ENCODE assay signal across 7 mouse cellular contexts in genomic region chr1:172000641-172001040, GRCm38 (mm10). TPM values are rescaled to one million over a fixed set of nuclear protein-coding genes. Genes with fewer than 3 reads are reported as not detected.
DNase-seq lines count a peak whose midpoint lies in the region; ATAC-seq and TF ChIP-seq lines count a peak whose summit lies in the region.

No protein-coding gene starts in this region.

- H3K4me3 ChIP-seq in embryonic facial prominence, embryonic 11.5 days (ENCODE audit: low read depth, low read length) = no peak overlapping the region
- H3K4me3 ChIP-seq in hindbrain, postnatal 0 days (ENCODE audit: low read length) = no peak overlapping the region
- H3K4me3 ChIP-seq in midbrain, embryonic 15.5 days = no peak overlapping the region

- no peak overlapping the region for H3K27ac ChIP-seq in embryonic facial prominence, embryonic 11.5 days (replicated peaks; ENCODE audit: low read depth, low read length)
- H3K27ac ChIP-seq in hindbrain, postnatal 0 days = no peak overlapping the region
- H3K27ac ChIP-seq in midbrain, embryonic 15.5 days = no peak overlapping the region

- no peak overlapping the region for H3K4me2 ChIP-seq in embryonic facial prominence, embryonic 11.5 days (ENCODE audit: low read depth, low read length)
- H3K4me2 ChIP-seq in hindbrain, postnatal 0 days (ENCODE audit: low read depth, low read length) = no peak overlapping the region
- H3K4me2 ChIP-seq in midbrain, embryonic 15.5 days = no peak overlapping the region

- no peaks in the 10 kb centered on the region for H3K4me1 ChIP-seq in embryonic facial prominence, embryonic 11.5 days (ENCODE audit: control insufficient read depth, insufficient read depth, low read length)
- H3K4me1 ChIP-seq in hindbrain, postnatal 0 days (ENCODE audit: insufficient read depth, low read length) = no peaks in the 10 kb centered on the region
- H3K4me1 ChIP-seq in midbrain, embryonic 15.5 days = peaks cover 7% of the 10 kb centered on the region; the same call in 1 of the 2 replicates

- DNase-seq in MEL-GATA-1-ER (ENCODE audit: extremely low read depth, low read depth) = peak; percentile 39
- peak; percentile 65 for DNase-seq in embryonic facial prominence, embryonic 11.5 days (ENCODE audit: low spot score)
- peak; percentile 76 for DNase-seq in hindbrain, postnatal 0 days (ENCODE audit: low spot score)
- DNase-seq in left cerebral cortex, postnatal 36 days (ENCODE audit: low spot score in 2 of 2) = peak; percentile 48 to 56
- DNase-seq in splenic B cell, adult 2 months (ENCODE audit: low read depth, low spot score) = peak; percentile 89

- no peaks in the 10 kb centered on the region; the same call in none of the 2 replicates for H3K36me3 ChIP-seq in embryonic facial prominence, embryonic 11.5 days (replicated peaks; ENCODE audit: control insufficient read depth, insufficient read depth, low read depth, low read length)
- H3K36me3 ChIP-seq in hindbrain, postnatal 0 days (ENCODE audit: insufficient read depth, low read length) = peaks cover 22% of the 10 kb centered on the region; the same call in 1 of the 2 replicates
- H3K36me3 ChIP-seq in midbrain, embryonic 15.5 days (replicated peaks) = peaks cover 14% of the 10 kb centered on the region; the same call in 1 of the 2 replicates
- H3K36me3 ChIP-seq in splenic B cell, adult 2 months (ENCODE audit: control insufficient read depth, insufficient read depth, low read length, poor library complexity, severe bottlenecking) = no peaks in the 10 kb centered on the region

- TF ChIP-seq CTCF in hindbrain, postnatal 0 days (IDR thresholded peaks at IDR 0.05; ENCODE audit: low read depth) = peak; percentile 65

- no peak overlapping the region for H3K9ac ChIP-seq in embryonic facial prominence, embryonic 11.5 days (replicated peaks; ENCODE audit: low read length)
- no peak overlapping the region for H3K9ac ChIP-seq in hindbrain, postnatal 0 days (replicated peaks; ENCODE audit: low read length)
- no peak overlapping the region for H3K9ac ChIP-seq in midbrain, embryonic 15.5 days

- intact Hi-C loops in left cerebral cortex, postnatal 36 days (cut with DNase I) = loop anchor here (2.0 kb wide), 1 partner anchor 184 kb away; no protein-coding TSS in a partner anchor

- WGBS in embryonic facial prominence, embryonic 11.5 days = 47% methylated on average over 3 of the region's 3 CpGs
- WGBS in hindbrain, postnatal 0 days = 36% methylated on average over 3 of the region's 3 CpGs
- WGBS in midbrain, embryonic 15.5 days = 52% methylated on average over 3 of the region's 3 CpGs

- peak; percentile 99 for ATAC-seq in CD4-positive, CD25-positive, alpha-beta regulatory T cell, adult 4 months
- ATAC-seq in embryonic facial prominence, embryonic 11.5 days (replicated peaks; ENCODE audit: insufficient number of reproducible peaks, low FRiP score, low TSS enrichment, low read depth) = no peak
- peak; percentile 74 for ATAC-seq in hindbrain, postnatal 0 days
- ATAC-seq in midbrain, embryonic 15.5 days (replicated peaks) = peak; percentile 41

- no peaks in the 10 kb centered on the region for H3K9me3 ChIP-seq in embryonic facial prominence, embryonic 11.5 days (replicated peaks; ENCODE audit: control insufficient read depth, low read length)
- no peaks in the 10 kb centered on the region for H3K9me3 ChIP-seq in hindbrain, postnatal 0 days (ENCODE audit: low read length)
- H3K9me3 ChIP-seq in midbrain, embryonic 15.5 days = no peaks in the 10 kb centered on the region

- H3K27me3 ChIP-seq in embryonic facial prominence, embryonic 11.5 days (ENCODE audit: control insufficient read depth, insufficient read depth, low read length) = no peaks in the 10 kb centered on the region
- H3K27me3 ChIP-seq in hindbrain, postnatal 0 days (ENCODE audit: insufficient read depth, low read length) = no peaks in the 10 kb centered on the region
- H3K27me3 ChIP-seq in midbrain, embryonic 15.5 days (replicated peaks) = no peaks in the 10 kb centered on the region
- H3K27me3 ChIP-seq in splenic B cell, adult 2 months (ENCODE audit: control insufficient read depth, insufficient read depth, low read length, poor library complexity, severe bottlenecking) = no peaks in the 10 kb centered on the region

RNA-seq across cellular contexts. Expression of gene Vangl2, which starts 27.6 kb away (rescaled TPM):
- polyA plus RNA-seq in CD4-positive, CD25-positive, alpha-beta regulatory T cell, adult 4 months (2017; shearing (Covaris generic)) = 1 to 10 TPM in 1 of 2 experiments, under 1 TPM in 1; 0.67 to 1.2 TPM
- polyA plus RNA-seq in embryonic facial prominence, embryonic 11.5 days (2014; fragmentation: Nextera tagmentation; extraction: Ambion mirVana) = 25.3 and 28.6 TPM in 2 replicates
- total RNA-seq in hindbrain, postnatal 0 days (2014; rRNA removed) = 86.6 and 117 TPM in 2 replicates
- 33.0 and 36.5 TPM in 2 replicates for polyA plus RNA-seq in hindbrain, postnatal 0 days (2015; fragmentation: Nextera tagmentation; extraction: Ambion mirVana)
- 10 to 100 TPM; 10.5 to 16.4 TPM for total RNA-seq in left cerebral cortex, postnatal 36 days (2021)
- polyA plus RNA-seq in midbrain, embryonic 15.5 days (2015; fragmentation: Nextera tagmentation; extraction: Ambion mirVana) = 48.0 and 49.6 TPM in 2 replicates

RNA-seq across cellular contexts. Expression of gene Nhlh1, which starts 56.7 kb away (rescaled TPM):
- polyA plus RNA-seq in CD4-positive, CD25-positive, alpha-beta regulatory T cell, adult 4 months (2017; shearing (Covaris generic)) = not detected
- polyA plus RNA-seq in embryonic facial prominence, embryonic 11.5 days (2014; fragmentation: Nextera tagmentation; extraction: Ambion mirVana) = 4.6 and 6.5 TPM in 2 replicates
- 13.3 and 17.3 TPM in 2 replicates for total RNA-seq in hindbrain, postnatal 0 days (2014; rRNA removed)
- polyA plus RNA-seq in hindbrain, postnatal 0 days (2015; fragmentation: Nextera tagmentation; extraction: Ambion mirVana) = 2.3 and 2.4 TPM in 2 replicates
- total RNA-seq in left cerebral cortex, postnatal 36 days (2021) = under 1 TPM; 0.42 to 0.72 TPM
- 2.0 and 2.5 TPM in 2 replicates for polyA plus RNA-seq in midbrain, embryonic 15.5 days (2015; fragmentation: Nextera tagmentation; extraction: Ambion mirVana)

Comparison
In these comparisons a context has a peak if more than half of its experiments do, and no peak if none do; other contexts are left out.
1. DNase-seq: peak in every context shown above with its lines; median percentile 89 in splenic B cell, adult 2 months; 76 in hindbrain, postnatal 0 days; 65 in embryonic facial prominence, embryonic 11.5 days; 52 in left cerebral cortex, postnatal 36 days; 39 in MEL-GATA-1-ER.
2. RNA of gene Vangl2, which starts 27.6 kb away (polyA plus RNA-seq): 48.0 to 49.6 TPM in midbrain, embryonic 15.5 days, 33.0 to 36.5 TPM in hindbrain, postnatal 0 days and 25.3 to 28.6 TPM in embryonic facial prominence, embryonic 11.5 days; 0.67 to 1.2 TPM in CD4-positive, CD25-positive, alpha-beta regulatory T cell, adult 4 months; every median in the first group is over 10 times any median in the second.